Mouse (Mus musculus): ENCODE results near the gene Clybl. TPM values are rescaled to one million over a fixed set of nuclear protein-coding genes. Genes with fewer than 3 reads are reported as not detected.

Gene Clybl
- polyA plus RNA-seq, 1 experiment from 2014 or later, result 27.1 TPM

- Histone ChIP-seq H3K9me3 (ENCODE audit: control insufficient read depth, low read length) (no peaks in the 10 kb centered on the region), H3K36me3 (ENCODE audit: control insufficient read depth, insufficient read depth, low read length) (peaks cover 50% of the 10 kb centered on the region), H3K4me3 (ENCODE audit: low read depth, low read length) (no peak overlapping the region), H3K27ac (replicated peaks; ENCODE audit: low read depth, low read length) (no peak overlapping the region), H3K9ac (ENCODE audit: low read depth, low read length) (no peak overlapping the region), H3K4me2 (ENCODE audit: low read depth, low read length) (no peak overlapping the region), H3K4me1 (ENCODE audit: control insufficient read depth, insufficient read depth, low read length) (no peaks in the 10 kb centered on the region), H3K27me3 (replicated peaks; ENCODE audit: control insufficient read depth, insufficient read depth, low read length) (no peaks in the 10 kb centered on the region)
- WGBS, result 100% methylated on average over 1 of the region's 1 CpGs
- ATAC-seq (ENCODE audit: low read depth) (no peak), DNase-seq (ENCODE audit: low spot score) (no peak)
These were observed 20.6 kb upstream of the Clybl start for GRCm38 (mm10) chr14:122160916-122161315.

GRCm38 (mm10) chr14:122168912-122169311 lies 12.6 kb upstream of the Clybl start:
- no peaks in the 10 kb centered on the region for H3K27me3 ChIP-seq (replicated peaks; ENCODE audit: control insufficient read depth, insufficient read depth, low read length)
- DNase-seq (ENCODE audit: low spot score), result no peak
- H3K9ac ChIP-seq (ENCODE audit: low read depth, low read length), result no peak overlapping the region
- no peak overlapping the region for H3K4me3 ChIP-seq (ENCODE audit: low read depth, low read length)
- H3K4me2 ChIP-seq (ENCODE audit: low read depth, low read length), result no peak overlapping the region
- no peaks in the 10 kb centered on the region for H3K9me3 ChIP-seq (ENCODE audit: control insufficient read depth, low read length)
- no peak for ATAC-seq (ENCODE audit: low read depth)
- 84% methylated on average over 7 of the region's 7 CpGs for WGBS
- H3K4me1 ChIP-seq (ENCODE audit: control insufficient read depth, insufficient read depth, low read length), result peaks cover 3% of the 10 kb centered on the region; the same call in 1 of the 2 replicates
- 0 out of 2 replicates have a peak, but pooled peaks cover 6% of the 10 kb centered on the region for H3K36me3 ChIP-seq (ENCODE audit: control insufficient read depth, insufficient read depth, low read length)
- no peak overlapping the region for H3K27ac ChIP-seq (replicated peaks; ENCODE audit: low read depth, low read length)

- no peak overlapping the region for H3K4me3 ChIP-seq (ENCODE audit: low read depth, low read length)
- no peak overlapping the region for H3K4me2 ChIP-seq (ENCODE audit: low read depth, low read length)
- ATAC-seq (ENCODE audit: low read depth) (peak; percentile 47; the same call in 1 of the 2 replicates), DNase-seq (ENCODE audit: low spot score) (no peak)
- no peak overlapping the region for H3K27ac ChIP-seq (replicated peaks; ENCODE audit: low read depth, low read length)
- no peak overlapping the region for H3K9ac ChIP-seq (ENCODE audit: low read depth, low read length)
- 76% methylated on average over 7 of the region's 7 CpGs for WGBS
- H3K27me3 ChIP-seq (replicated peaks; ENCODE audit: control insufficient read depth, insufficient read depth, low read length), result no peaks in the 10 kb centered on the region
- H3K36me3 ChIP-seq (ENCODE audit: control insufficient read depth, insufficient read depth, low read length), result no peaks in the 10 kb centered on the region
- peaks cover 3% of the 10 kb centered on the region; the same call in 1 of the 2 replicates for H3K4me1 ChIP-seq (ENCODE audit: control insufficient read depth, insufficient read depth, low read length)
- no peaks in the 10 kb centered on the region for H3K9me3 ChIP-seq (ENCODE audit: control insufficient read depth, low read length)
These were observed 11.2 kb upstream of the Clybl start for GRCm38 (mm10) chr14:122170202-122170781.

- Histone ChIP-seq H3K4me1 (ENCODE audit: control insufficient read depth, insufficient read depth, low read length) (peaks cover 3% of the 10 kb centered on the region; the same call in 1 of the 2 replicates), H3K9me3 (ENCODE audit: control insufficient read depth, low read length) (no peaks in the 10 kb centered on the region), H3K9ac (ENCODE audit: low read depth, low read length) (no peak overlapping the region), H3K27me3 (replicated peaks; ENCODE audit: control insufficient read depth, insufficient read depth, low read length) (no peaks in the 10 kb centered on the region), H3K4me2 (ENCODE audit: low read depth, low read length) (no peak overlapping the region), H3K27ac (replicated peaks; ENCODE audit: low read depth, low read length) (no peak overlapping the region), H3K36me3 (ENCODE audit: control insufficient read depth, insufficient read depth, low read length) (no peaks in the 10 kb centered on the region), H3K4me3 (ENCODE audit: low read depth, low read length) (no peak overlapping the region)
- DNase-seq (ENCODE audit: low spot score), result no peak
- no peak for ATAC-seq (ENCODE audit: low read depth)
- 85% methylated on average over 7 of the region's 7 CpGs for WGBS
These were observed 10.5 kb upstream of the Clybl start for GRCm38 (mm10) chr14:122171031-122171430.

DNA sequence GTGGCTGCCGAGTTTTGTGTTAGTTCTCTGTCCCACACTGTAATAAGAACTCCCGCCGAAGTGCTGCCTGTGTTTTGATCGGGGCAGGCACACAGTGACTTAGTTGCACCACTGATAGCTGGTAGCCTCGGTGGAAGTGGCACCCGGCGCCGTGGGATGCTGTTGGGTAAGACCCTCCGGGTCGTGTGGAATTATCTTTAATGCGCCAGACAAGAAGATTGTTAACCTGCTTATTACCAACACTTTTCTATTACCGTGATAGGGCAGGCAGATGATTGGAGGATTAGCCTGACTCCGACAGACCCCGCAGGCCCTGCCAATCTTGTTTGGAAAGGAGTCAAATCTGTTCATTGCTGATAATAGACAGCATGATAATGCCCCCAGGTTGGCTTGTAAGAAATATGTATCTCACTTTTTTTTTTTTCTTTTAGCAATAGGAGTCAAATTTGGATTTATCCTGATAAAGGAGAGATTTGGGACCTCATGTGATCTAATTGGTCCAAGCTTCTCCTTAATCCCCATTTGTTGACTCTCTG lies 5.2 kb upstream of the Clybl start:
- no peak overlapping the region for H3K27ac ChIP-seq (replicated peaks; ENCODE audit: low read depth, low read length)
- peaks cover 3% of the 10 kb centered on the region; the same call in 1 of the 2 replicates for H3K4me1 ChIP-seq (ENCODE audit: control insufficient read depth, insufficient read depth, low read length)
- no peak overlapping the region for H3K4me2 ChIP-seq (ENCODE audit: low read depth, low read length)
- no peaks in the 10 kb centered on the region for H3K36me3 ChIP-seq (ENCODE audit: control insufficient read depth, insufficient read depth, low read length)
- WGBS, result 71% methylated on average over 14 of the region's 14 CpGs
- H3K4me3 ChIP-seq (ENCODE audit: low read depth, low read length), result no peak overlapping the region
- H3K9ac ChIP-seq (ENCODE audit: low read depth, low read length), result no peak overlapping the region
- ATAC-seq (ENCODE audit: low read depth), result no peak
- H3K9me3 ChIP-seq (ENCODE audit: control insufficient read depth, low read length), result no peaks in the 10 kb centered on the region
- no peaks in the 10 kb centered on the region for H3K27me3 ChIP-seq (replicated peaks; ENCODE audit: control insufficient read depth, insufficient read depth, low read length)
- no peak for DNase-seq (ENCODE audit: low spot score)

- Histone ChIP-seq H3K4me3 (ENCODE audit: low read depth, low read length) (no peak overlapping the region), H3K36me3 (ENCODE audit: control insufficient read depth, insufficient read depth, low read length) (no peaks in the 10 kb centered on the region), H3K27ac (replicated peaks; ENCODE audit: low read depth, low read length) (no peak overlapping the region), H3K9ac (ENCODE audit: low read depth, low read length) (no peak overlapping the region), H3K4me2 (ENCODE audit: low read depth, low read length) (no peak overlapping the region), H3K9me3 (ENCODE audit: control insufficient read depth, low read length) (no peaks in the 10 kb centered on the region), H3K4me1 (ENCODE audit: control insufficient read depth, insufficient read depth, low read length) (peaks cover 6% of the 10 kb centered on the region; the same call in 1 of the 2 replicates), H3K27me3 (replicated peaks; ENCODE audit: control insufficient read depth, insufficient read depth, low read length) (no peaks in the 10 kb centered on the region)
- WGBS, result 75% methylated on average over 14 of the region's 16 CpGs
- DNase-seq (ENCODE audit: low spot score) (no peak), ATAC-seq (ENCODE audit: low read depth) (no peak)
These were observed 2.2 kb upstream of the Clybl start for GRCm38 (mm10) chr14:122179262-122179661.

- Histone ChIP-seq H3K9me3 (ENCODE audit: control insufficient read depth, low read length) (no peaks in the 10 kb centered on the region), H3K4me3 (ENCODE audit: low read depth, low read length) (peak overlapping the region; percentile 80), H3K36me3 (ENCODE audit: control insufficient read depth, insufficient read depth, low read length) (no peaks in the 10 kb centered on the region), H3K27ac (replicated peaks; ENCODE audit: low read depth, low read length) (peak overlapping the region; percentile 70), H3K4me1 (ENCODE audit: control insufficient read depth, insufficient read depth, low read length) (peaks cover 6% of the 10 kb centered on the region; the same call in 1 of the 2 replicates), H3K9ac (ENCODE audit: low read depth, low read length) (peak overlapping the region; percentile 78), H3K4me2 (ENCODE audit: low read depth, low read length) (peak overlapping the region; percentile 75), H3K27me3 (replicated peaks; ENCODE audit: control insufficient read depth, insufficient read depth, low read length) (no peaks in the 10 kb centered on the region)
- DNase-seq (ENCODE audit: low spot score) (no peak), ATAC-seq (ENCODE audit: low read depth) (peak; percentile 17)
- 1% methylated on average over 11 of the region's 12 CpGs for WGBS
These were observed 282 bp downstream of the Clybl start for GRCm38 (mm10) chr14:122181815-122182157.

DNA sequence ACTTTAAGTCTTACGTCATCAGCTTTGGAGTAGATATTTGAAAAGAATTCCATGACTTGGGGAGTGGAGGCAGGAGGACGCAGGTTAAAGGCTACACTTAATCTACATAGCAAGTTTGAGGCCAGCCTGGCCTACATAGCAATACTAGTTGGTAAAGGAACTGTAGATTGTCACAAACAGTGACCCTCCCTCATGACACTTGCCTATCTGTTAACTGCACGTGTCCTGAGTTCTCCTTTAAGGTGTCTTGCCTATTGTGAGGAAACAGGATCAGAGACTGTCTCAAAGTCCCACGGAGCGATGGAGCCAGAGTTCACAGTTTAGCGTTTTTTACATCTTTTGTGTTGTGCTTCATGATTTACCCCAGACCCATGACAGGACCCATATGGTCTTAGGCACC lies 716 bp downstream of the Clybl start:
- Histone ChIP-seq H3K27me3 (replicated peaks; ENCODE audit: control insufficient read depth, insufficient read depth, low read length) (no peaks in the 10 kb centered on the region), H3K9ac (ENCODE audit: low read depth, low read length) (no peak overlapping the region), H3K4me3 (ENCODE audit: low read depth, low read length) (peak overlapping the region; percentile 80), H3K27ac (replicated peaks; ENCODE audit: low read depth, low read length) (no peak overlapping the region), H3K4me1 (ENCODE audit: control insufficient read depth, insufficient read depth, low read length) (peaks cover 6% of the 10 kb centered on the region; the same call in 1 of the 2 replicates), H3K9me3 (ENCODE audit: control insufficient read depth, low read length) (no peaks in the 10 kb centered on the region), H3K36me3 (ENCODE audit: control insufficient read depth, insufficient read depth, low read length) (no peaks in the 10 kb centered on the region), H3K4me2 (ENCODE audit: low read depth, low read length) (peak overlapping the region; percentile 75)
- WGBS, result 81% methylated on average over 6 of the region's 6 CpGs
- DNase-seq (ENCODE audit: low spot score), result no peak
- no peak for ATAC-seq (ENCODE audit: low read depth)

GRCm38 (mm10) chr14:122183974-122184373 lies 2.5 kb downstream of the Clybl start:
- DNase-seq (ENCODE audit: low spot score) (no peak), ATAC-seq (ENCODE audit: low read depth) (no peak)
- peaks cover 6% of the 10 kb centered on the region; the same call in 1 of the 2 replicates for H3K4me1 ChIP-seq (ENCODE audit: control insufficient read depth, insufficient read depth, low read length)
- H3K36me3 ChIP-seq (ENCODE audit: control insufficient read depth, insufficient read depth, low read length), result no peaks in the 10 kb centered on the region
- H3K9me3 ChIP-seq (ENCODE audit: control insufficient read depth, low read length), result no peaks in the 10 kb centered on the region
- H3K27me3 ChIP-seq (replicated peaks; ENCODE audit: control insufficient read depth, insufficient read depth, low read length), result no peaks in the 10 kb centered on the region
- no peak overlapping the region for H3K27ac ChIP-seq (replicated peaks; ENCODE audit: low read depth, low read length)
- 79% methylated on average over 11 of the region's 11 CpGs for WGBS
- H3K4me2 ChIP-seq (ENCODE audit: low read depth, low read length), result no peak overlapping the region
- no peak overlapping the region for H3K9ac ChIP-seq (ENCODE audit: low read depth, low read length)
- H3K4me3 ChIP-seq (ENCODE audit: low read depth, low read length), result no peak overlapping the region
